Mouse (Mus musculus): Measurements from ENCODE around the gene Fbxl13. TPM values are rescaled to one million over a fixed set of nuclear protein-coding genes. Genes with fewer than 3 reads are reported as not detected.

Fbxl13 gene
- 0.31 and 0.35 TPM in 2 replicates for polyA plus RNA-seq (2012; rRNA removed)

DNA sequence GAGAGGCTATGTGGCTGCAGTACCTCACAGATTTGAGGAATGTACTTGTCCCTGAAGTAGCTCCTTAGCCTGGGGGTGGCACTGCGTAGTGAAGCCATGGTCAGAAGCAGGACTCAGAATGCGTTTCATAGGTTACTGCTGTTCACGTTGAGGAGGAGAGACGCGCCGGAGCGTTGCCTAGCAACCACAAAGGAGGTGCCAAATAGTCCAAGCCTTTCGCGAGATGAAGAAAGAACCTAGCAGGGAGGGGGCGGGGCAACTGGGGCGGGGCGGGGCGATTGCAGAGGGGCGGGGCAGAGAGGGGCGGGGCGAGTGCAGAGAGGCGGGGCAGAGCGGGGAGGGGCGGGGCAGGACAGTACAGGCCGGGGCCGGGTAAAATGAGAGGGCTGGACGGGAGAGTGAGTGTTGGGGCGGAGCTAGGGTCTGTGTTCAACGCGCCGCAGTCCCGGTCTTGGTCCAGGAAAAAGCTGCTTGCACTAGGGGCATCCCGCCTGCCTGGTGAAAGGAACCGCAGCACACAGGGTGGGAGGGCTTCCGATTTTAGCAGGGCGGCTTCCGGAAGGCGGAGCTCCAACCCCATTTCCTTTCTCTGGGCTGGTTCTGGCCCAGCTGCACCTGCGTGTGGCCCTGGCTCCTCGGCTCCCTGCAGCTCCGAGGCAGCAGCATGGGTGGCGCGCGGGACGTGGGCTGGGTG, at the start of gene Fbxl13, which contains the start of gene Armc10:
Gene Fbxl13 (minus strand): TSS at position 196 of the 694 bp plus-strand sequence.
Gene Armc10 (plus strand): TSS at position 375 of the 694 bp plus-strand sequence.

DNA sequence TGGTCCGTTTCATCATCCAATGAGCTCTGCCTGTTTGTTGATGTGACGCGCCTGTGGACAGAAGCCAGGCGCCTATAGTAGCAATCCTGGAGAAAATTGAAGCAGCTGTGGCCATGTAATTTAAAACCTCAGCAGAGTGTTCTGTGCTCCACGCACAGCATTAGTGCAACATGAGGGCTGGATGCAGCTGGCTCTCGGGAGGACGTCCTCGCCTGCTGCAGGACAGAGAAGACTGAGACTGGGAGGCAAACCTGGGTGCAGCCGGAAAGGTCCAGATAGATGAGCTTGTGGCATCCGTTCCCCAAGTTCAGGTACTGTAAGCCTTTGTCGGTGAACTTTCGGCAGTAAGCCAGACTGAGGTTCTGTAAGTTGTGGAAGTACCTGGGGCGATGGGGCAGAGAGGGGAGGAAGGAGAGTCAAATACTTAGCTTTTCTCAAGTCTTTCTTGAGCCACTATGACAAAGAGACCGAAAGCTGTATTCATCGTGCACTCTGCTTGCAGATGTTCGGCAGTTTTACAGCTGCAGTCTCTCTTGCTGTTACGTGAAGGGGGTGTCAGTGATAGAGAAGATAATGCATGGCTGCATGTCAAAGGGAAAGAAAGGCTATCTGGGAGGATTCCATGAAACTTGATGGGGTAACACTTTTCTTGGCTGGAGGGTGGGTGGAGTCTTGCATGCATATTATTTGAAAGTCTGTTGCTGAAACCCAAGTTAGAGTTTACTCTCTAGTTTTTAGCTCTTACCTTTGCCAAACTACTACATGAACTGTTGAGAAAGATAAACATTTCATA, 101.8 kb downstream of the Fbxl13 start, which contains the start of gene Lrrc17:
Gene Lrrc17 (plus strand): TSS at position 151 of the 793 bp plus-strand sequence.

Other genes starting within 250 kb of the Fbxl13 start
- 0.17 and 0.52 TPM in 2 replicates for gene Ccdc146, start 221.0 kb downstream of the Fbxl13 start, polyA plus RNA-seq (2012; rRNA removed)
- 3.6 TPM in 2 replicates for gene Fam185a, start 220.7 kb downstream of the Fbxl13 start, polyA plus RNA-seq (2012; rRNA removed)
- 13.7 and 24.0 TPM in 2 replicates for gene Lrrc17, start 102.1 kb downstream of the Fbxl13 start, polyA plus RNA-seq (2012; rRNA removed)
- gene Armc10, start 179 bp upstream of the Fbxl13 start, polyA plus RNA-seq (2012; rRNA removed), result 95.8 and 116 TPM in 2 replicates
- gene Napepld, start 55.8 kb upstream of the Fbxl13 start, polyA plus RNA-seq (2012; rRNA removed), result 8.2 and 13.7 TPM in 2 replicates
- 94.1 and 95.7 TPM in 2 replicates for gene Pmpcb, start 91.5 kb upstream of the Fbxl13 start, polyA plus RNA-seq (2012; rRNA removed)
- gene Dnajc2, start 139.6 kb upstream of the Fbxl13 start, polyA plus RNA-seq (2012; rRNA removed), result 49.9 and 70.9 TPM in 2 replicates
- gene Psmc2, start 139.6 kb upstream of the Fbxl13 start, polyA plus RNA-seq (2012; rRNA removed), result 140 and 147 TPM in 2 replicates
- 0.04 and 0.06 TPM in 2 replicates for gene Slc26a5, start 220.0 kb upstream of the Fbxl13 start, polyA plus RNA-seq (2012; rRNA removed)

All from central nervous system, embryonic 11.5 days (tissue).